Mouse (Mus musculus) embryonic facial prominence, embryonic 14.5 days (tissue): ENCODE measurements at regions not wholly inside any gene's neighbourhood (a gene's known extent, or its start where the extent isn't known, plus 50 kb on each side); places are given as distances from the start of the nearest gene placed in this dataset.
A peak's percentile ranks its signal among the peaks of the same experiment; 100 is the strongest.
"Not testable (repeated sequence)": the region's sequence is repeated elsewhere in the genome, so short reads cannot be mapped to it uniquely, and the experiment has no call there.

Experiments
- ATAC-seq: fragments of 200-750 bp; cut with Nextera tagmentation; 2 replicates; pipeline ENCODE4 v1.8.0; 2017; ENCODE audit warnings: low read depth, moderate number of reproducible peaks, moderate TSS enrichment
- DNase-seq: peaks from one replicate; pipeline ENCODE4 v3.0.0-alpha.2; 2015; ENCODE audit warnings: low spot score
- H3K27ac ChIP-seq: fragments of 300-500 bp; sonication (generic); replicated peaks from 2 replicates; pipeline ENCODE4 v1.5.1; 2014; ENCODE audit warnings: low read depth, mild to moderate bottlenecking, low read length, moderate library complexity
- H3K27me3 ChIP-seq: fragments of 300-500 bp; sonication (generic); replicated peaks from 2 replicates; pipeline ENCODE4 v1.6.1; 2014; ENCODE audit warnings: low read length; ENCODE audit not compliant: control insufficient read depth, insufficient read depth
- H3K36me3 ChIP-seq: fragments of 300-500 bp; sonication (generic); 2 replicates; pipeline ENCODE4 v1.6.1; 2014; ENCODE audit warnings: low read length, mixed read lengths; ENCODE audit not compliant: control insufficient read depth, insufficient read depth
- H3K4me1 ChIP-seq: fragments of 300-500 bp; sonication (generic); 2 replicates; pipeline ENCODE4 v1.6.1; 2014; ENCODE audit warnings: antibody characterized with exemption, low read length; ENCODE audit not compliant: control insufficient read depth, insufficient read depth
- H3K4me2 ChIP-seq: fragments of 300-500 bp; sonication (generic); 2 replicates; pipeline ENCODE4 v1.6.1; 2014; ENCODE audit warnings: low read depth, mild to moderate bottlenecking, low read length, moderate library complexity, mixed read lengths
- H3K4me3 ChIP-seq: fragments of 300-500 bp; sonication (generic); 2 replicates; pipeline ENCODE4 v1.5.1; 2014; ENCODE audit warnings: low read depth, mild to moderate bottlenecking, low read length
- H3K9ac ChIP-seq: fragments of 300-500 bp; sonication (generic); 2 replicates; pipeline ENCODE4 v1.6.1; 2014; ENCODE audit warnings: low read depth, mild to moderate bottlenecking, low read length, moderate library complexity, mixed read lengths
- H3K9me3 ChIP-seq: fragments of 300-500 bp; sonication (generic); 2 replicates; pipeline ENCODE4 v1.6.1; 2016; ENCODE audit warnings: low read length; ENCODE audit not compliant: control insufficient read depth
- WGBS: fragments of 180-500 bp; shearing (Covaris S2); extraction: QIAGEN DNeasy Blood & Tissue Kit; methylation state at CpG from one replicate; pipeline ENCODE4 v1.1.7; 2014; 5-methylcytosine and 5-hydroxymethylcytosine counted together

- H3K27ac ChIP-seq, result no peak overlapping the region
- H3K9ac ChIP-seq, result no peak overlapping the region
- no peaks in the 10 kb centered on the region for H3K4me1 ChIP-seq
- H3K27me3 ChIP-seq, result no peaks in the 10 kb centered on the region
- H3K9me3 ChIP-seq, result no peaks in the 10 kb centered on the region
- H3K4me3 ChIP-seq, result no peak overlapping the region
- 88% methylated on average over 4 of the region's 4 CpGs for WGBS
- ATAC-seq, result no peak
- H3K36me3 ChIP-seq, result no peaks in the 10 kb centered on the region
- no peak overlapping the region for H3K4me2 ChIP-seq
- no peak for DNase-seq
Measured at GRCm38 (mm10) chr2:16866163-16866852, 510.2 kb downstream of the Plxdc2 start.

DNA sequence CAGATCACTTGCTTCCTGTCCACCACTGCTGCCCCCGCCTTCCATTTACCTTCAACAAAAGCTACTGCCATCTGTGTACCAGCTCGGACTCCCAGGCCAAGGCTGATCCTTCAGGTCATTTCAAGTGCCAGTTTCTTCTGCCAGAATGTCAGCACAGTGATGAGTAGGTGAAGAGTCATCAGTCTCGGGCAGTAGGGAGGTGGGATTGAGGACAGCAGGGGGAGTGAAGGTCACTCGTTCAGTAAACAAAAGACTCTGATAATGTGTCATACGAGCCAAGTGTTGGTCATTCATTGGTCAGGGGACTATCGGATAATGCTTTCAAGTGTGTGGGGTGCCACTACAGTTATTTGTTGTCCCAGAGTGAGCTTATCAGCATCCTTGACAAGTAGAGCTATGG, 536.3 kb downstream of the Plxdc2 start:
- H3K9ac ChIP-seq, H3K27me3 ChIP-seq, ATAC-seq, H3K9me3 ChIP-seq, H3K4me3 ChIP-seq, H3K4me1 ChIP-seq, H3K4me2 ChIP-seq, H3K27ac ChIP-seq, DNase-seq, H3K36me3 ChIP-seq: not testable (repeated sequence)
- WGBS, result 81% methylated on average over 6 of the region's 6 CpGs

DNA sequence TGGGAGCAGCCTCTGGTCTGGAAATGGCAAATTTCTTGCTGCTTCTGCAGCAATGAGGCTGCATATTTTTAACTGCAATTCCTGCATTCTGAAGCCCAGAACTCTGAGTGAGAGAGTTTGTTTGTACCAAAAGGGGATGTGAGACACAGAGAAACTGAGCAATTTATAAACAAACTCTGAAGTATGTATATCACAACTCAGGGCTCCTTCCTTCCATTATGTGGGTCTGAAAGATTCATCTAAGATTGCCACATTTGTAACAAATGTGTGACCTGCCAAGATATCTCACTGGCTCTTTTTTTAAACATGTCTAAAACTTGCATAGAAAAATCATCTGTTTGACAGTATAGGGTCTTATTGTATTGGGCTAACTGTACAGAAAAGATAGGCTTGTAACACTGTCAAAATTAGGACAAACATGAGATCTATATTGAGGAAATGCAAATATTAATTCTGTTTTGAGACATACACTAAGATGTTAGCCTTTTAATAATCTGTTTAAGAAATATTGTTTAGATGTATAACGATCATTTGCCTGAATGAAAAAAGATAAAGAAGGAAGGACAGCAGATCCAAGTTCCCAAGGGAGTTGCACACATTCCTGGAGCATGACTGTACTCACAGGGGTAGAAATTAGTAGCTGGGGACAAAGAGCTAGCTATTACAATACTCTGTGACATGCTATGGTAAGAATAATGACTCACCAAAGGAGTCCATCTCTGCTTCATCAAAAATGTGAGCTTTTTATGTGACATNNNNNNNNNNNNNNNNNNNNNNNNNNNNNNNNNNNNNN, 553.3 kb downstream of the Plxdc2 start:
- H3K36me3 ChIP-seq, result no peaks in the 10 kb centered on the region
- H3K4me1 ChIP-seq, result no peaks in the 10 kb centered on the region
- no peak overlapping the region for H3K4me3 ChIP-seq
- no peak overlapping the region for H3K4me2 ChIP-seq
- DNase-seq (no peak), ATAC-seq (no peak)
- no peak overlapping the region for H3K9ac ChIP-seq
- H3K9me3 ChIP-seq, result no peaks in the 10 kb centered on the region
- H3K27me3 ChIP-seq, result no peaks in the 10 kb centered on the region
- no peak overlapping the region for H3K27ac ChIP-seq
- 67% methylated on average over 1 of the region's 1 CpGs for WGBS

- H3K9ac ChIP-seq, result no peak overlapping the region
- no peaks in the 10 kb centered on the region for H3K36me3 ChIP-seq
- 20% methylated on average over 2 of the region's 2 CpGs for WGBS
- ATAC-seq, result peak; percentile 55; the same call in 1 of the 2 replicates
- no peaks in the 10 kb centered on the region for H3K9me3 ChIP-seq
- no peaks in the 10 kb centered on the region for H3K4me1 ChIP-seq
- no peak overlapping the region for H3K27ac ChIP-seq
- H3K27me3 ChIP-seq, result no peaks in the 10 kb centered on the region
- H3K4me2 ChIP-seq, result no peak overlapping the region
- peak; percentile 14 for DNase-seq
- H3K4me3 ChIP-seq, result no peak overlapping the region
Measured at GRCm38 (mm10) chr2:16914633-16915032, 558.5 kb downstream of the Plxdc2 start.

- Histone ChIP-seq H3K4me2 (no peak overlapping the region), H3K27ac (no peak overlapping the region), H3K9me3 (no peaks in the 10 kb centered on the region), H3K4me1 (no peaks in the 10 kb centered on the region), H3K27me3 (no peaks in the 10 kb centered on the region), H3K36me3 (no peaks in the 10 kb centered on the region), H3K9ac (no peak overlapping the region), H3K4me3 (no peak overlapping the region)
- ATAC-seq (no peak), DNase-seq (no peak)
- WGBS, result 78% methylated on average over 3 of the region's 3 CpGs
Measured at GRCm38 (mm10) chr2:16929974-16930373, 573.9 kb downstream of the Plxdc2 start.

DNA sequence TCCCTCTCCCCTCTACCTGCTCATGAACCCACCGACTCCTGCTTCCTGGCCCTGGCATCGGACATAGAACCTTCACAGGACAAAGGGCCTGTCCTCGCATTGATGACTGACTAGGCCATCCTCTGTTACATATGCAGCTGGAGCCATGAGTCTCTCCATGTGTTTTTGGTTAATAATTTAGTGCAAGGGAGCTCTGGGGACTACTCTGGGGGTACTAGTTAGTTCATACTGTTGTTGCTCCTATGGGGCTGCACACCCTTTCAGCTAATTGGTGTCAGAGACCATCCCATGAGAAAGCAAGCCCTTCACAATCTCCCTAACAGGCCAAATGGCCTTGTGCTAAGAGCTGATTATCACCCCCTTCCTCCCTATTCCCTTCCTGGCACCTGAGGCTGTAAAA, 603.3 kb downstream of the Plxdc2 start:
- H3K4me1 ChIP-seq, result no peaks in the 10 kb centered on the region
- H3K9ac ChIP-seq, result no peak overlapping the region
- DNase-seq (no peak), ATAC-seq (no peak)
- no peaks in the 10 kb centered on the region for H3K36me3 ChIP-seq
- no peak overlapping the region for H3K4me2 ChIP-seq
- H3K4me3 ChIP-seq, result no peak overlapping the region
- WGBS, result 79% methylated on average over 3 of the region's 3 CpGs
- no peaks in the 10 kb centered on the region for H3K27me3 ChIP-seq
- peaks cover 5% of the 10 kb centered on the region; the same call in 1 of the 2 replicates for H3K9me3 ChIP-seq
- H3K27ac ChIP-seq, result no peak overlapping the region

GRCm38 (mm10) chr2:16977380-16977779, 621.3 kb downstream of the Plxdc2 start:
- 24% methylated on average over 4 of the region's 4 CpGs for WGBS
- no peak overlapping the region for H3K27ac ChIP-seq
- no peaks in the 10 kb centered on the region for H3K4me1 ChIP-seq
- H3K9me3 ChIP-seq, result no peaks in the 10 kb centered on the region
- no peak overlapping the region for H3K9ac ChIP-seq
- no peak overlapping the region for H3K4me2 ChIP-seq
- H3K36me3 ChIP-seq, result no peaks in the 10 kb centered on the region
- no peak for ATAC-seq
- no peak overlapping the region for H3K4me3 ChIP-seq
- H3K27me3 ChIP-seq, result no peaks in the 10 kb centered on the region
- no peak for DNase-seq

- no peaks in the 10 kb centered on the region for H3K4me1 ChIP-seq
- H3K4me3 ChIP-seq, result no peak overlapping the region
- no peaks in the 10 kb centered on the region for H3K9me3 ChIP-seq
- H3K9ac ChIP-seq, result no peak overlapping the region
- DNase-seq (no peak), ATAC-seq (no peak)
- H3K27me3 ChIP-seq, result no peaks in the 10 kb centered on the region
- H3K36me3 ChIP-seq, result no peaks in the 10 kb centered on the region
- H3K27ac ChIP-seq, result no peak overlapping the region
- H3K4me2 ChIP-seq, result no peak overlapping the region
- 69% methylated on average over 1 of the region's 1 CpGs for WGBS
Measured at GRCm38 (mm10) chr2:16982823-16983222, 626.7 kb downstream of the Plxdc2 start.
